Mouse (Mus musculus): ENCODE measurements around the gene Cd48. TPM values are rescaled to one million over a fixed set of nuclear protein-coding genes. Genes with fewer than 3 reads are reported as not detected.

Cd48 gene
- polyA plus RNA-seq, 1 experiment = not detected

GRCm38 (mm10) chr1:171748127-171748969 lies 66.5 kb downstream of the Cd48 start:
- no peaks in the 10 kb centered on the region for H3K36me3 ChIP-seq (ENCODE audit: control insufficient read depth, insufficient read depth)
- no peak for TF ChIP-seq MYOD1 (IDR thresholded peaks at IDR 0.05; ENCODE audit: control insufficient read depth in 1 of 3, insufficient read length in 2 of 3, low read depth in 2 of 3)
- no peak for TF ChIP-seq MAX (IDR thresholded peaks at IDR 0.05; ENCODE audit: low read depth)
- TF ChIP-seq POLR2AphosphoS2 (IDR thresholded peaks at IDR 0.05; ENCODE audit: insufficient read length, low read depth) = no peak
- TF ChIP-seq E2F4 (IDR thresholded peaks at IDR 0.05; ENCODE audit: insufficient read depth) = no peak
- TF ChIP-seq SRF (IDR thresholded peaks at IDR 0.05; ENCODE audit: control insufficient read depth, insufficient read length, low read depth) = no peak
- no peak for TF ChIP-seq REST (IDR thresholded peaks at IDR 0.05; ENCODE audit: insufficient read depth, insufficient read length)
- no peaks in the 10 kb centered on the region for H3K79me2 ChIP-seq (ENCODE audit: control insufficient read depth, insufficient read depth)
- no peaks in the 10 kb centered on the region for H3K27me3 ChIP-seq (ENCODE audit: control insufficient read depth, insufficient read depth, insufficient read length)
- H3K4me2 ChIP-seq (ENCODE audit: low read depth) = no peak overlapping the region
- no peak overlapping the region for H3K4me3 ChIP-seq
- H3ac ChIP-seq (ENCODE audit: control insufficient read depth, insufficient read length) = no peak overlapping the region

Other genes with a start within 250 kb of the Cd48 start
- gene F11r, start 244.5 kb upstream of the Cd48 start, polyA plus RNA-seq (2012; fragmentation: generic; extraction: Trizol) = 24.2 TPM
- 6.6 TPM for gene Alyref2, start 178.5 kb upstream of the Cd48 start, polyA plus RNA-seq (2012; fragmentation: generic; extraction: Trizol)
- gene Itln1, start 146.7 kb upstream of the Cd48 start, polyA plus RNA-seq (2012; fragmentation: generic; extraction: Trizol) = not detected
- gene Cd244a, start 122.8 kb upstream of the Cd48 start, polyA plus RNA-seq (2012; fragmentation: generic; extraction: Trizol) = 0.04 TPM
- not detected for gene Ly9, start 74.6 kb upstream of the Cd48 start, polyA plus RNA-seq (2012; fragmentation: generic; extraction: Trizol)
- not detected for gene Slamf7, start 29.0 kb upstream of the Cd48 start, polyA plus RNA-seq (2012; fragmentation: generic; extraction: Trizol)
- gene Slamf1, start 85.1 kb downstream of the Cd48 start, polyA plus RNA-seq (2012; fragmentation: generic; extraction: Trizol) = not detected
- gene Cd84, start 157.7 kb downstream of the Cd48 start, polyA plus RNA-seq (2012; fragmentation: generic; extraction: Trizol) = not detected
- gene Gm10521, start 213.7 kb downstream of the Cd48 start, polyA plus RNA-seq (2012; fragmentation: generic; extraction: Trizol) = not detected
- gene Slamf6, start 235.5 kb downstream of the Cd48 start, polyA plus RNA-seq (2012; fragmentation: generic; extraction: Trizol) = not detected

All from myocyte (in vitro differentiated cells).